Mouse (Mus musculus): ENCODE data around the gene Agpat3.
"Not testable (repeated sequence)": the region's sequence is repeated elsewhere in the genome, so short reads cannot be mapped to it uniquely, and the experiment has no call there.

The Agpat3 gene

DNA sequence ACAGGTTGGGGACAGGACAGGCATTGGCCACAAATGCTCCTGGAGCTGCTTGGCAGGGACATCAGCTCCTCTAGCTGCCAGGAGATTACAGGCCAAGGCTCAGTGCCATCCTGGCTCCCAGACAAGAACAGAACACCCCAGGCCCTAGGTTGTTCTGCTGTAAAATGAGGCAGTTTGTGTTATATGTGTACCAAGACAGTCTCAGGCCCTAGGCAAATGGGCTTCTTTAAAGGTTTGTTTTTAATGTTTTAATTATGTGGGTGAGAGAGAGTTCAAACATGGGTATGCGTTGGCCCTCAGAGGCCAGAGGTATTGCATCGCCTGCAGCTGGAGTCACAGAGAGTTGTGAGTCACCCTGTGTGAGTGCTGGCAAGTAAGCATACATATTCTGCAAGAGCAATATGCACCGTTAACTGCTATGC lies 8.0 kb upstream of the Agpat3 start:
- no peak for DNase-seq

DNA sequence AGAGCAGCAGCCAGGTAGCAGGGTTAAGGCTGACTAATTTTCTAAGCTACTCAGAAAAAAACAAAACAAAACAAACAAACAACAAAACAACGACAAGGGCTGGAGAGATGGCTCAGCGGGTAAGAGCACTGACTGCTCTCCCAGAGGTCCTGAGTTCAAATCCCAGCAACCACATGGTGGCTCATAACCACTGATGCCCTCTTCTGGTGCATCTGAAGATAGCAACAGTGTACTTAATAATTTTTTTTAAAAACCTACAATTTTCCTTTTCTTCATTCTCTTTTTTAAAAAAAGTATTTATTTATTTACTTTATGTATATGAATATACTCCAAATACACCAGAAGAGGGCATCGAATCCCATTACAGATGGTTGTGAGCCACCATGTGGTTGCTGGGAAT lies 6.7 kb upstream of the Agpat3 start:
- not testable (repeated sequence) for DNase-seq

DNA sequence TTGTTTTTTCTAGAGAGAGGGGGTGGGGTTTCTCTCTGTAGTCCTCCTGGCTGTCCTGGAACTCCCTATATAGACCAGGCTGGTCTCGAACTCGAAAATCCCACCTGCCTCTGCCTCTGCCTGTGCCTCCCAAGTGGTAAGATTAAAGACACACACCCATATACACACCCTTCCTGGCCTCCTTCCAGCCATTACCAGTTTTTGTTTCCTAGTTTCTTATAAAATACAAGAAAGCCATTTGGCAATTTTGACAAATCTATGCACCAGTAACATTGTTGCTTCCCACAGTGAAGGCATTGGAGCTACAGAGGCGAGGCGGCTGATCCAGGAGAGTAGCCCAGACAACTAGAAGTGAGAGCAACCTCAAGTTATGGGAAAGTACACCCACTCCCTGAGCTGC lies 6.0 kb upstream of the Agpat3 start:
- DNase-seq = no peak

DNA sequence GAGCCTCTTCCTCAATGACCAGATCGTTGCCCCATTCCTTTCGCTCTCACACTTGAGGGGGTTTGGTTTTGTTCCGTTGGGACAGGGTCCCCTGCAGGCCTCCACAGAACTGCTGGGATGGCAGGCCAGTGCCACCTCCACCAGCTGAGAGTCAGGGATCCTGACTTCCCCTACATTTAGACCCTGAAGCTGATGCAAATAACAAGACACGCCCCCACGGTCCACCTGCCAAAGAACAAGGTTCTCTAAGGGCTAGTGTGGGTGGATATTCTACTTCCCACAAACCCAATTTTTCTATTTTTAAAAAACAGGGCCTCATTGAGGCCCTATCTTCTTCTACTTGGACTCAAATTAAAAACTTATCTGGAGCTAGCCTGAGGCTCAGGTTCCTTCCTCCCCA lies 5.5 kb upstream of the Agpat3 start:
- DNase-seq = no peak

DNA sequence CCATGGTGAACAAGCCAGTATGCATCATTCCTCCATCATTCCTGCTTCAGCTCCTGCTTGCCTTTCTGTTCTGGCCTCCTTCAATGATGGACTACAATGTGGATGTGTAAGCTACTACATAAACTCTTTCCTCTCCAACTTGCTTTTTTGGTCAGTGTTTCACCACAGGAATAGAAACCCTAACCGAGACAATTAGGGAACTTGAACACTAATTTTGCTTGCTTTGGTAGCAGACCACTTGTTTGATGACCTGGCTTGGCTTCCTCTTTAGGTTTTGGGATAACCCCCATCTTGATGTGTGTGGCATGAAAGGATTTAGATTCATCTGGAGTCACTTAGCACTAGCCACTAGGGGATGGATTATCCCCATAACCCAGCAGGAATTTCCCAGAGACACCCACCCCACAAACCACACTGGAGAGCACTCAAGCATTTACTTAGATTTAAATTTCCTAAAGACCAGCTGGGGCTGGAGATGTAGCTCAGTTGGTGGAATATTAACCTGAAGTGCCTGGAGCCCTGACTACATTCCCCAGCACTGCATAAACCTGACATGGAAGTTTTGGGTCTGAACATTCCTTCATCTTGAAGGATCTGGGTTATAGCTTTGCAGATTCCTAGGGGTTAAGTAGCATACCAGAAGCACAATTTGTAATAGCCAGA lies 3.8 kb upstream of the Agpat3 start:
- DNase-seq = no peak

DNA sequence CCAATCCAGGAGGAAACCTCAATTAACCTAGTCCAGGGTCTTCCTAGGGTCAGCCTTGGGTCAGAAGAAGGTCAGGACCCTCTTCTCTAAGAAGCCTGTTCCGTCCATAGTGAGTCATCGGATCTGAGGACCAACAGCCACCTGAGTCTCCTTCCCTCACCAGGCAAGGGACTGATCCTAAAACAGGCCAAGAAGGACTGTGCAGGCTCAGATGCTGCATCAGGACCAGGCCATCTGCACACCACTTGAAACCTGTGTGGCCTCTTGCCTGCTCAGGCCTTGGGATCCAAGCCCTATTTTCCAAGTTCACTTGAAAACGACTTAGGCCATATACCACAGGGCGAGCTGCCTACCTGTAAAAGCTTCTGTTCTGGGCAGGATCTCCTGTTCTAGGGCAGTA lies 907 bp upstream of the Agpat3 start:
- DNase-seq = no peak

DNA sequence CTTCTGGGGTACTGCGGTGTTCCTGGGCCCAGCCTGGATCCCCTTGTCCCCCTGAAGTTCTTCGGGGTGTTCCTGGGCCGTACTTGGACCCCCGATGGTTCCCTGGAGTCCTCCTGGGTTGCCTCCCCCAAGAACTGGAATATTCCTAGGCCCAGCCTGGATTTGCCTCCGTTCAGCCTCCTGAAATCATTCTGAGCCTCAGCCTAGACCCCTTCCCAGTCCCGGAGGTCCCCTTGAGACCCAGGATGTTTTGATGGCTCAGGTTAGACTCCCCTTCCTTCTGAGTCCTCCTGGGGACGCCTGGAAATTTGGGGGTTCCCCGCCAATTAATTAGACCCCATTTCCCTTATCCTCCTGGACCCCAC lies 359 bp upstream of the Agpat3 start:
- DNase-seq = no peak

DNA sequence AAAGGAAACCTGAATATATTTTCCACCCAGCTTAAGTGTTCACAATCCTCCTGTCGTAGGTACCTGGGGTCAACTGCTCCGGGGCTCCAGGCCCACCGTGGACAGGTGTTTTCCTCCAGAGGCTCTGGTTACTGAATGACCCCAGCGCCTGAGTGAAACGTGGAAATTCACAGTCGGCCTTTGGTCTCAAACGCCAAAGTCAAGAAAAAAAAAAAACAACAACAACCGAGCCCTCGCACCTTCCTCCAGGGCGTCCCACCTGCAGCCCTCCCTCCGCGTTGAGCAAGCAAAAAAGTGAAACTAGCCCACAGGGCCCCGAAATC lies 764 bp downstream of the Agpat3 start:
- DNase-seq = no peak

DNA sequence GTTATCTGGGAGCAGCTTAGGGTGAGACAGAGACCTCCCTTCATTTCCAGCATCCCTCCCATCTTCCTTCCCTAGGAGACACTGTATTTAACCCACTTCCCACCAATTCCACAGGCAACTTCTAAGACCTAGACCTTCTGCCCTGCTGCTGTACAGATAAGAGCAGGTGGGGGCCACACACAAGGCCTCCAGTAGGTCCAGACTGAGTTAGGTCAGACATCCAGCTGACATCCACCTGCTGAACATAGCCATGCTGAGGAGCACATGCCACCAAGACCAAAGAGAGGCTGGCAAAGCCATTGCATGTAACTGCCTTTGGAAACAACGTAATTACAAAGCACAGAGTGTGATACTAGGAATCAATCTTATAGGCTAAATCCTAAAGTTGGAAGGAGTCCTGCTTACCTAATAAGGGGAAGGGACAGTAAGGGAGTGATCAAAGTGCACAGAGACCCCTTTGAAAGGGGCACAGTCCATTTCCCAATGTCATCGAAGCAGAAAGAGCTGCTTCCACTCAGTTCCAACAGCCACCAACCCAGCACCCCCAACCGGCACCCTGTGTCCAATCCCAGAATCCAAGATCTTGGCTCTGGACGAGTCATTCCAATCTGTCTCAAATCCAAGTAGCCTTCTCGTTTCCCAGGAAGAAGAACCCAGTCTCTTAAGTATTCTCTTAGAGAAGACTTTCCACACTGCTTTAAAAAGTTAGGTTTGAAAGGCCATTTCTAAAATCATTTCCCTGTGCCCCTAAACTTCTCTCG lies 1.3 kb downstream of the Agpat3 start:
- no peak for DNase-seq

DNA sequence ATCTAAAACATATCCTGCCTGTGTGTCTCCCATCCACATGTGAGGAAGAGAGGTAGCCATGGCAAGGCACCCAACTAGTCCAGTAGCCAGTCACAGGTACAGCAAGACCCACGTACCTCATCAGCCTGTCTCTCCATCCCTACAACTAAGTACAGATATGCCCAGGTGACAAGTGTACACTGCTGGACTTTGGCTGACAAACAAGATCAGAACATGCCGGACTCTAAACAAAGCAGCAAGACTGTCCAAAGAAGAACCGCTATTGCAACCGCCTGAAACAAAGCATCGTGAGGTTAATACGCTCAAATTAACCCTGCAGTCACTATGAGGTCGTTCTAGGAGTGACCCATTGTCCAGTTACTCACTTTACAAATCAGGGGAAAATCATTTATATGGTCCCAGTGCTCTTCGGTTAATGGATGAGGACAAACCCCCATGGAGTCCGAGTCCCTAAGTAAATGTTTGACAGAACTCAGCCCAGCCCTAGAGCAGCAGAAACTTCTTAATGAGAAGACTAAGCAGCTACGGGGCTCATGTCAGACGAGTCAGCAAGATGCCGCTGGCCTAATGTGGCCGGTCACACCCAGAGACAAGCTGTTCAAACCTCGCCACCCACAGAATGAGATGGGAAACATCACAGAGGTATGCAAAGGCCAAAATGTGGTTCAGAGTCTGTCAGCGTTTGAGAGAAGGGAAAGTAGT lies 2.7 kb downstream of the Agpat3 start:
- DNase-seq = no peak

DNA sequence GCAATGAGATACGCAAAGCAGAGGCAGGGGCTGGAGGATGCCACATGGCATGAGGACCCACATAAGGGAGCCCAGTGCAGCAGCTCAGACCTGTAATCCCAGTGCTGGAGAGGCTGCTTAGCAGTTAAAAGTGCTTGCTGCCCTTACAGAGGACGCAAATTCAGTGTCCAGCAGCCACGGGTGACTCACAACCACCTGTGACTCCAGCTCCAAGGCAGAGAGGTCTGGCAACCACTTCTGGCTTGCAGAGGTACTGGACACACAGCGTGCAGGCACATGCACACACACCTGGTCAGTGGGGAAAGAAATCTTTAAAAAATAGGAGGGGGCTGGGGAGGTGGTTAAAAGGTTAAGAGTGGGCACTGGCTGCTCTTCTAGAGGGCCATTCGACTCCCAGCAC lies 4.1 kb downstream of the Agpat3 start:
- no peak for DNase-seq

DNA sequence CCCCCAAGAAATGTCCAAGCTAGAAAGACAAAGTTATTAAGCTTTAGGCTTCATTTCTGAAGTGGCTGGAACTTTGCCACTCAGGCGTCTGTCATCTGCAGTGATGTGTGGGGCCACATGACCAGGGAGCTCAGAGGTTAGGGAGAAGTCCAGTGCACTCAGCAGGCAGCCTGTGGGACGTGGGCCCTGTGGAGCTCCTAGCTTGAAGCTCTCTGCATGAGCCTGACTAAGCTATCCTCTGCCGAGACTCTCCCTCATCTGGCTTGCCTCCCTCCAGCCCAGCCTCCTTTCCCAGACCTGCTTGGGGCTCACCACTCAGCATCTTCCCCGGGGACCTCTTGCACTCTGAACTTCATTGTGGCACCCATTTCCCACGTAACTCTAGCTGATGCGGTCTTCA lies 4.8 kb downstream of the Agpat3 start:
- DNase-seq = no peak

DNA sequence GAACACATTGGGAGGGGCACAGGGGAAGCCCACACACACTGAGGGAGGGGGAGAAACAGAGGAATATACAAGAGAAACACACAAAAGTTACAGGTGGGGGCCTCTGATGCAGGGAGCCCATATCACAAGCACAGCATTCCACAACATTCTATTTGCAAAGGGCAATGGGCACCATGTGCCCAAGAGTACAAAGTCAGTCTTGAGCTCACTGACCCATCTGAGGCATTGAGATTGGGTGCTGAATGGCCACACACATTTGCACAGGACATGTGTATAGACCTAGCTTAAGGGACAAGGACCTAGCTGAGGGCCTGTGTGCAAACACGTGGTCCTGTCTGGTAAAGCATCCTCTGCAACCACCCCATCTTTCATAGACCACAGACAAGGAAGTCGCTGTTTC lies 6.8 kb downstream of the Agpat3 start:
- DNase-seq = no peak

DNA sequence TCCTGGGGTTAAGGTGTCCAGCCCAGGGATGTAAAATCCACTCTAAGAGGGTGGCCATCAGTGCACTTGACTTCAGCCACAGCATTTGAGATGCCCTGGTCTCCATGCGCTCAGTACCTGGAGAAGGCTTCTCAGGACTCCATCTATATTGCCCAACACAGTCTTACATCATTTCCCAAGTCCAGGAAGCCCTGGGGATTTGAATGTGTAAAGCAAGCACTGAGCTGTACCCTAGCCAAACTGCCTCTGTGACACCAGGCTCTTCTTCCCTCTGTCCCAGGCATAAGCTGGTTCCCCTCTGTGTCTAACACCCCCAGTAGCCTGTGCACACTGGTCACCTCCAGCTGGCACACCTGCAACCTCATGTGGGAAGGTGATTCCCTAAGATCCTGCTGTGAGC lies 10.2 kb downstream of the Agpat3 start:
- DNase-seq = no peak

DNA sequence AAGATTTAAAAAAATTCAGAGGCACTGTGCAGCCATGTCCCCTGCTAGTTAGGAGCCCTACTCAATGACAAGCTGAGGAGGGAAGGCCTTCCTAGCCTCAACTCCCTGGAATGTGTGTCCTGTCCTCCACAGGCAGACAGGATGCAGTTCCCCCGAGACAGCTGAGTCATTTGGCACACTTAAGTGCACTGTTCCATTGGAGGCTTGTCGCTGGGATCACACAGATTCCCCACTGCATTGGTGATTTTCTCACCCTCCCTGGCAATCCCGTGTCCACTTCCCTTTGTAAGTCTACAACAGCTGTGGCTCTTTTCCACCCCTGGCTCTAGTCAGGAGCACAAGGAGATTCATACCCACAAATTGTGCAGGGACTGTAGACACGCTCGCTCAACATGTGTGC lies 14.1 kb downstream of the Agpat3 start:
- DNase-seq = no peak

DNA sequence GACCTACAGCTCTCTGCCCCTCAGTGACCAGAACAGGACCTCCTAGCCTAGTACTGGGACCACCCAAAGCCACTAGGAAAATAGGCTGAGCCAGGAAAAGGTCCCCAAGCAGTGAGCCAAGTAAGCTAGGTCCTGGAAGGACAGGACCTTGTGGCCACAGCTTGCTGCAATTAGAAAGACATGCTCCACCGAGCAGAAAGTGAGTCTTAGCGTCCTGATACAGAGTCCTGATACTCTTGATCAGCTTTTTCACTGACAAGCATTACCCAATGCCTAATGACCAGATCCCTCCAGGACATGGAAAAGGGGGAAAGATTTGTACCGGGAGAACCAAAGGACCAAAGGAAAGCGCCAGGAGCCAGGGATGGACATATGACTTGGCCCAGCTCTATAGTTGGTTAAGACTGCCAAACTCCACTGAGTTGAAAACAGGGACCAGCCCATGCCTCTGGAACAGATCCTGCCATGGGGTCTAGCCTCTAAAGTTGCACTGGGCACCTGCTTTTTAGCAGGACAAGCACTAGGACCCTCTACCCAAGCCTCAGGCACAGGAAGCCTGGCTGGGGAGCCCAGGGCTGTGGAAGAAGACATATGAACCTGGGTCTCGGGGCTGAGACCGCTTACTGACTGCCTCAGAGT lies 17.2 kb downstream of the Agpat3 start:
- no peak for DNase-seq

DNA sequence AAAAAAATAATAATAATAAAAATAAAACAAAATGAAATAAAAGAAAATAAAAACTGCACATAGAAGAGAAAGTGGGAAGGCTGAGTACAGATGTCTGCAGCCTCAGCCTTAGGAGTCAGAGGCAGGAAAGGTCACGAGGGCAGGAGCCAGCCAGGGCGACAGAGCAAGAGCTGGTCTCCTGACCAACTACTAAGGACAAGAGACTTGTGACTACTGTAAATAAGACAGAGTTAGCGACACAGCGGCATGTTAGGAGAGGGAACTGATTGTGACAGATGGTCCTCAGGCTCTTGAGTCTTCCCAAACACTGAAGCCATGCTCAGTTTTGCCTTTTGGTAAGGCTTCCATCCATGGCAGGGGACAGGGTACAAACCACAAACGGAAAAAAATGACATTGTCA lies 20.7 kb downstream of the Agpat3 start:
- DNase-seq = no peak

DNA sequence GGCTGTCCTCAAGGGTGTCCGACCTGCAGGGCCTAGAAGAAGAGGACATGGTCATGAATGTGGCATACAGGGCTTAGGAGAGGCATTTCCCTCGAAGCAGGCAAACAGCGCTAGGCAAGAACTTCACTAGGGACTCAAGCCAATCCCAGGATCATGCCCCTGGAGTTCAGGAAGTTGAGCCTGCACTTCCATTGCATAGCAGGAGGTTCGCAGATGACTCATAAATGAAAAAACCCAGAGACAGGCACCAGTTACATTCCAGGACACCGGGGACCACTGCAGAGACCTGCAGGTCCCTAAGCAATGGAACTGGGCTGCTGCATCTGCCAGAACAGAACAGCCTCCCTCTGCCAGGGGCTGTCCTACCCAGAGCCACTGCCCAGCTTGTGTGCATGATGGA lies 23.0 kb downstream of the Agpat3 start:
- DNase-seq = no peak

DNA sequence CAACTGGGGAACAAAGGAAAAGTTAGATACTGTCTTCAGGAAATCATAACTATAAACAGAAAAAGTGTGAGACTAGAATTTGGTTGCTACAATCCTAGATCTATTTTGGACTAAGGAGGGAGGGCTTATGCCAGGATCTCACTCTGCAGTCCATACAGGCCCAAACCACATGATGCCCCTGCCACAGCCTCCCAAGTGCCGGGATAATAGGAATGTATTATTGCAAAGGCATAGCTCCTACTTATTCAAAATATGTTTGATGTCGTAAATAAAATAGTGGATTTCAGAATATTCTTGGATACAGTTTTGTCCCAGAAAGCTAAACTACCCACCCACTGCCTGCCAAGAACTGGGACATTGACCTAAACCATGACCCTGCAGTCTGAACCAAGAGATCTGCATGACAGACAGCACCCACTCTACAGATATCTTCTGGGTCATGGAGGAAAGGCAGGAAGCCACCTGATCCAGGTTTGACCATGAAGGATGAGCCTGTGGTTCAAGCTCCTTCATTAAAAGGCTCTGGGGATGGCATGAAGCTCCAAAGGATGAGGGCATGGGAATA lies 24.2 kb downstream of the Agpat3 start:
- DNase-seq = no peak

DNA sequence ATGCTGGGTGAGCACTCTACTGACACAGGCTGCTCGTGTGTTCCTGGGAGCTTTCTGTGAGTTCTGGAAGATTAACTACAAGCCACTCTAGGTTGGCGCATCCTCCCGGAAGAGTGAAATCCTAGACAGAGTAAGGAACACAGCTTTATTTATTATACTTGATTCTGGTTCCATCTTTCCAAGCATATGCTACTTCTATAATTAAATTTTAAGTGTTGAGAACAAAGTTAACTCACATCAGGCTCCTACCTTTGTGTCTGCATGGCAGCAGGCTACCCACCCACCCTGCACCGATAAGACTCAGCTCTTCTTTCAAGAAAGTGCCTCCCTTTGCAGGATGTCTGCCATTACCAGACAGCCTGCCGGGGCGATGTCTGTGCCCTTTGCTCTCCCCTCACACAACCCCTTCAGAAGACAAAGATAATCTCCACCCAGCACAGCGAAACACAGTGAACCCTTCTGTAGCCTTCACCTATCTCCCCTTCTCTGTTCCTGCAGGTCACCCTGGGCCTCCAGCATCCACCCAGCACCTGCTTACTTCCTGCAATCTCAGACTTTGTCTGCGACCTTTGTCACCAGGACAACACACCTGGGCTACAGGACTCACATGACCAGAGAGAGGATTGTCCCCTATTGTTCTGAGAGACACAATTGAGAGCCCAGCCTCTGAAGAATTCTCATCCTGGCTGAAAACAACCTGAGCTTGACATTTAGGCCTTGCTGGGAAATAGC lies 26.2 kb downstream of the Agpat3 start:
- DNase-seq = no peak

DNA sequence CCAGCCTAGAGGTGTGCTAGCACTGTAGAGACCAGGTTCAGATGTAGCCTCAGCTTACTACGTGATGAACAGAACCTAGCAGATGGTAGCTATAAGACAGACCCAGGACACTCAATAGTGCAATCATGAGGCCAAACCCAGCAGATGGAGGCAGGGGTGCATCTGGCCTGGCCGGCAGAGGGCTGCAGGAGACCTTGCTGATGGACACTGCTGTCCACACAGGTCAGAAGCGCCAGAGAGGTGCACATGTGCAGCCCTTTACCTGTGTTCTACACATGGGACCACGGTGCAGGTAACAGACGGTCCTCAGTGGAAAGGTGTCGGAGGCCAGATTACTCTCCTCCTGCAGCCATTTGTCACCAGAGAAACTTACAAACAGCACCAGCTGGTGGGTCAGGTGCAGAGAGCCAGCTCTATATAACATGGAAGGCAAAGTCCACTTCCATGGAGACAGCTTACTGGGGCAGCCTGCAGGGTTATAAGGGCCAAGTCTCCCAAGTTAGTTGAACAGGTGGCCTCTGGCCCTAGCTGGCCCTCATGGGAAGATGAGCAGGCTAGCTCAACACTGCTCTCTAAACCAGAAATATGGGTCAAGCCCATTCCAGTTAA lies 27.6 kb downstream of the Agpat3 start:
- no peak for DNase-seq

DNA sequence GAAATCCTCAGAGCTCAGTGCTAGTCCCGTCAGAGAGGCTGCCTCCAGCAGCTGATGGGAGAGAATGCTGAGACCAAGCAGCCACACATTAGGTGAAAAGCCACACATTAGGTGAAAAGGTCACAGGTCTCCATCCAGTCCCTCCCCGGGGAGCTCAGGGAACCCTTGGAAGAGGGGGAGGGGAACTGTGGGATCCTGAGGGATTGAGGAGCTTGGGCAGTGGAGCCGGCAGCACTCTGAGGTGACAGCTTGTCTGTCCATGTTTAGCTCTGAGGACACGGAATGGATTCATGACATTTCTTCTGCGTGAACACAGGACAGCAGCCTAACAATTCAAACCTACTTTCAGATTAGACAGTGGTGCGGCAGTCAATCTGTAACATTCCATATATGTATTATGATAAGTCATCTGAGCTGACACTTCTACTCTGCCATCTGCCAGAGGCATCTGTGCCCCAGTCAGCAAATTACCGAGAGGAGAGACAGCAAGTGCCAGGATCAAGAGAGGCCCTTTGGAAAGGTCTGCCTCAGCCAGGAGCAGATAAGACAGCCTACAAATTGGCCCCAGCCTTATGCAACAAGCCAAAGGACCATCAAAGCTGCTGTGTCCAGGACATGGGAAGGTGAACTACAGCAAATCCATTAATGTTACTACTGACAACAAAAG lies 28.9 kb downstream of the Agpat3 start:
- no peak for DNase-seq
